Mouse (Mus musculus) erythroblast, embryonic 14.5 days (primary cell): ENCODE results near the gene Gm45837. TPM values are rescaled to one million over a fixed set of nuclear protein-coding genes. Genes with fewer than 3 reads are reported as not detected.
A peak's percentile ranks its signal among the peaks of the same experiment; 100 is the strongest.

Experiments used
- H3K27me3 ChIP-seq: 2 replicates; pipeline ENCODE4 v1.6.1; 2012; ENCODE audit warnings: inconsistent platforms; ENCODE audit not compliant: control insufficient read depth
- H3K36me3 ChIP-seq: 2 replicates; pipeline ENCODE4 v1.6.1; 2012; ENCODE audit warnings: mild to moderate bottlenecking, inconsistent platforms; ENCODE audit not compliant: control insufficient read depth
- H3K4me1 ChIP-seq: 2 replicates; pipeline ENCODE4 v1.6.1; 2012; ENCODE audit warnings: inconsistent platforms; ENCODE audit not compliant: control insufficient read depth
- H3K4me3 ChIP-seq: replicated peaks from 2 replicates; pipeline ENCODE3; 2012; ENCODE audit warnings: moderate library complexity, mild to moderate bottlenecking, inconsistent platforms
- H3K9me3 ChIP-seq: 2 replicates; pipeline ENCODE4 v1.6.1; 2012; ENCODE audit warnings: low read length, inconsistent platforms, mixed read lengths; ENCODE audit not compliant: control insufficient read depth
- GATA1 ChIP-seq: IDR thresholded peaks from 2 replicates; pipeline ENCODE4 v1.6.1; 2012; ENCODE audit warnings: low read length, inconsistent platforms, mixed read lengths
- TAL1 ChIP-seq: IDR thresholded peaks from 3 replicates; pipeline ENCODE4 v1.6.1; 2012; ENCODE audit warnings: low read length, inconsistent platforms, mixed read lengths
- polyA plus RNA-seq: library from polyadenylated mRNA; stranded (reverse); fragments of >175 nt; gene quantifications from 2 replicates; pipeline ENCODE4 v1.2.3, GENCODE M21; 2012

Gene Gm45837
- polyA plus RNA-seq, 1 experiment = not detected

- no peak for TF ChIP-seq TAL1
- TF ChIP-seq GATA1 = no peak
- H3K36me3 ChIP-seq = no peaks in the 10 kb centered on the region
- peaks cover 48% of the 10 kb centered on the region for H3K27me3 ChIP-seq
- H3K4me3 ChIP-seq = peak overlapping the region; percentile 47
- peaks cover 7% of the 10 kb centered on the region for H3K4me1 ChIP-seq
- H3K9me3 ChIP-seq = no peaks in the 10 kb centered on the region
Observed at GRCm38 (mm10) chr7:101450422-101451401, 40.0 kb downstream of the Gm45837 start.

GRCm38 (mm10) chr7:101452669-101453068, 42.0 kb downstream of the Gm45837 start:
- TF ChIP-seq TAL1 (no peak), GATA1 (no peak)
- Histone ChIP-seq H3K4me3 (no peak overlapping the region), H3K27me3 (peaks cover 52% of the 10 kb centered on the region), H3K36me3 (no peaks in the 10 kb centered on the region), H3K9me3 (no peaks in the 10 kb centered on the region), H3K4me1 (peaks cover 7% of the 10 kb centered on the region)

GRCm38 (mm10) chr7:101453296-101453695, 42.6 kb downstream of the Gm45837 start:
- peaks cover 7% of the 10 kb centered on the region for H3K4me1 ChIP-seq
- H3K4me3 ChIP-seq = no peak overlapping the region
- H3K27me3 ChIP-seq = peaks cover 52% of the 10 kb centered on the region
- H3K36me3 ChIP-seq = no peaks in the 10 kb centered on the region
- no peak for TF ChIP-seq GATA1
- no peak for TF ChIP-seq TAL1
- H3K9me3 ChIP-seq = no peaks in the 10 kb centered on the region

GRCm38 (mm10) chr7:101453725-101454124, 43.0 kb downstream of the Gm45837 start:
- TF ChIP-seq TAL1 (no peak), GATA1 (no peak)
- Histone ChIP-seq H3K36me3 (no peaks in the 10 kb centered on the region), H3K9me3 (no peaks in the 10 kb centered on the region), H3K4me1 (peaks cover 7% of the 10 kb centered on the region), H3K4me3 (no peak overlapping the region), H3K27me3 (peaks cover 52% of the 10 kb centered on the region)

- Histone ChIP-seq H3K27me3 (peaks cover 51% of the 10 kb centered on the region), H3K36me3 (no peaks in the 10 kb centered on the region), H3K4me1 (peaks cover 7% of the 10 kb centered on the region), H3K4me3 (no peak overlapping the region), H3K9me3 (no peaks in the 10 kb centered on the region)
- TF ChIP-seq GATA1 = no peak
- TF ChIP-seq TAL1 = no peak
Observed at GRCm38 (mm10) chr7:101454479-101454878, 43.8 kb downstream of the Gm45837 start.

- Histone ChIP-seq H3K4me3 (no peak overlapping the region), H3K9me3 (no peaks in the 10 kb centered on the region), H3K4me1 (peaks cover 7% of the 10 kb centered on the region), H3K27me3 (peaks cover 45% of the 10 kb centered on the region), H3K36me3 (no peaks in the 10 kb centered on the region)
- no peak for TF ChIP-seq GATA1
Observed at GRCm38 (mm10) chr7:101455141-101455540, 44.5 kb downstream of the Gm45837 start.

- no peaks in the 10 kb centered on the region for H3K9me3 ChIP-seq
- H3K4me1 ChIP-seq = no peaks in the 10 kb centered on the region
- H3K36me3 ChIP-seq = no peaks in the 10 kb centered on the region
- TF ChIP-seq GATA1 (no peak), TAL1 (no peak)
- H3K27me3 ChIP-seq = peaks cover 33% of the 10 kb centered on the region
- H3K4me3 ChIP-seq = no peak overlapping the region
Observed at GRCm38 (mm10) chr7:101456318-101456717, 45.6 kb downstream of the Gm45837 start.

GRCm38 (mm10) chr7:101456789-101457188, 46.1 kb downstream of the Gm45837 start:
- peaks cover 28% of the 10 kb centered on the region for H3K27me3 ChIP-seq
- TF ChIP-seq TAL1 = no peak
- no peak for TF ChIP-seq GATA1
- H3K36me3 ChIP-seq = no peaks in the 10 kb centered on the region
- no peaks in the 10 kb centered on the region for H3K4me1 ChIP-seq
- H3K9me3 ChIP-seq = no peaks in the 10 kb centered on the region
- H3K4me3 ChIP-seq = no peak overlapping the region

- TF ChIP-seq GATA1 (no peak), TAL1 (no peak)
- H3K36me3 ChIP-seq = no peaks in the 10 kb centered on the region
- no peaks in the 10 kb centered on the region for H3K4me1 ChIP-seq
- no peaks in the 10 kb centered on the region for H3K9me3 ChIP-seq
- peaks cover 23% of the 10 kb centered on the region for H3K27me3 ChIP-seq
- H3K4me3 ChIP-seq = no peak overlapping the region
Observed at GRCm38 (mm10) chr7:101457283-101457682, 46.6 kb downstream of the Gm45837 start.

GRCm38 (mm10) chr7:101457801-101458200, 47.1 kb downstream of the Gm45837 start:
- peaks cover 18% of the 10 kb centered on the region for H3K27me3 ChIP-seq
- H3K4me3 ChIP-seq = no peak overlapping the region
- no peaks in the 10 kb centered on the region for H3K36me3 ChIP-seq
- no peaks in the 10 kb centered on the region for H3K9me3 ChIP-seq
- no peaks in the 10 kb centered on the region for H3K4me1 ChIP-seq
- TF ChIP-seq TAL1 (no peak), GATA1 (no peak)
